Mouse (Mus musculus): ENCODE measurements around the gene Bbs2. TPM values are rescaled to one million over a fixed set of nuclear protein-coding genes. Genes with fewer than 3 reads are reported as not detected.

Bbs2 gene
- polyA plus RNA-seq, 1 experiment from 2014 or later, result 17.2 TPM

DNA sequence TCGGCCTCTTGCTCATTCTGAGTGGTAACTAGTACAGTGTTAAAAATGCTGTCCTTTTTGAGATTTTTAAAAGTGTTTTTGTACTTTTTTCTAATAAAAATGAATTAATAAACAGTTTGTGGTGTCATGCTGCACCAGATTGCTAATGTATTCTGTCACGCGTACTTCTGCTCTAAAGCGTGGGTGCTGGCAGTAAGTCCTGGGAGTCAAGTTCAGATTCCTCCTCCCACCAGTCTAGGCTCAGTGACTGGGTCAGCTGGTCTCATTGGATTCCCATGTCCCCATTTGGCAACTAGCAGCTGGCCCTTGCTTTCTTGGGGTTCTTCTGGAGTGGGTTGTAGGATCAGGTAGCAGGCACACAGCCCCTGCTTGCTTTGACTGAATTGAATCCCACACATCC is 31.4 kb upstream of the Bbs2 start:
- Histone ChIP-seq H3K9me3 (ENCODE audit: control insufficient read depth, low read length) (no peaks in the 10 kb centered on the region), H3K27ac (replicated peaks; ENCODE audit: low read depth, low read length) (no peak overlapping the region), H3K9ac (ENCODE audit: low read length) (no peak overlapping the region), H3K36me3 (ENCODE audit: control insufficient read depth, insufficient read depth, low read length) (no peaks in the 10 kb centered on the region), H3K4me3 (ENCODE audit: low read depth, low read length) (no peak overlapping the region), H3K27me3 (ENCODE audit: control insufficient read depth, insufficient read depth, low read length) (no peaks in the 10 kb centered on the region), H3K4me2 (ENCODE audit: low read depth, severe bottlenecking) (no peak overlapping the region), H3K4me1 (ENCODE audit: control insufficient read depth, insufficient read depth, low read length) (no peaks in the 10 kb centered on the region)
- no peak for ATAC-seq (ENCODE audit: insufficient number of reproducible peaks, low FRiP score, low TSS enrichment, low read depth)
- 88% methylated on average over 4 of the region's 4 CpGs for WGBS
- DNase-seq (ENCODE audit: low spot score), result no peak

DNA sequence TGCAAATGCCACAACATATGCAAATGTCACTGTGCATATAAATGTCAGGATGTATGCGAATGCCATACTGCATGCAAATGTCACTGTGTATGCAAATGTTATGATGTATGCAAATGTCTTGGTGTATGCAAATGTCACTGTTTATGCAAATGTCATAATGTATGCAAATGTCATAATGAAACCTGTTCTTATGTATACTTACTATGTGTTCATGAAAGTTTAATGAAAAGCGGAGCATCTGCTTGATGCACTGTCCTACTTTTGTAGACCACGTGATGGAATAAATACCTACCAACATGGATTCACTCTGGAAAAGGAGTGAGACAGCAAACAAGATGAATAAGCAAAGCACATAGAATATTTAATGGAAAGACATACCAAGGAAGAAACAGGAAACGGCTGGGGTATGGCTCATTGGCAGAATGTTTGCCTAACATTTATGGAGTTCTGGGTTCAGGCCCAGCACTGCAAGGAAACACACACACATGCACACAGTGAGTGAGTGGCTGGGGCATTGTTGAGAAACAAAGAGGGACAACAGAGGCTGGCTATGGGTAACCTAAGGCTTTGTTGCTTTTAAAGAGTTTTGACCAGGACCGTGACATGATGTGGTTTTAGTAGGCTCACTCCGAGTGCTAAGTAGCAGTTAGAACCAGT is 30.5 kb upstream of the Bbs2 start:
- Histone ChIP-seq H3K36me3 (ENCODE audit: control insufficient read depth, insufficient read depth, low read length) (no peaks in the 10 kb centered on the region), H3K9me3 (ENCODE audit: control insufficient read depth, low read length) (no peaks in the 10 kb centered on the region), H3K4me1 (ENCODE audit: control insufficient read depth, insufficient read depth, low read length) (no peaks in the 10 kb centered on the region), H3K27ac (replicated peaks; ENCODE audit: low read depth, low read length) (no peak overlapping the region), H3K9ac (ENCODE audit: low read length) (no peak overlapping the region), H3K4me3 (ENCODE audit: low read depth, low read length) (no peak overlapping the region), H3K27me3 (ENCODE audit: control insufficient read depth, insufficient read depth, low read length) (no peaks in the 10 kb centered on the region), H3K4me2 (ENCODE audit: low read depth, severe bottlenecking) (no peak overlapping the region)
- DNase-seq (ENCODE audit: low spot score), result no peak
- no peak for ATAC-seq (ENCODE audit: insufficient number of reproducible peaks, low FRiP score, low TSS enrichment, low read depth)
- 87% methylated on average over 6 of the region's 6 CpGs for WGBS

- no peaks in the 10 kb centered on the region for H3K4me1 ChIP-seq (ENCODE audit: control insufficient read depth, insufficient read depth, low read length)
- no peak overlapping the region for H3K4me3 ChIP-seq (ENCODE audit: low read depth, low read length)
- no peaks in the 10 kb centered on the region for H3K27me3 ChIP-seq (ENCODE audit: control insufficient read depth, insufficient read depth, low read length)
- no peak overlapping the region for H3K27ac ChIP-seq (replicated peaks; ENCODE audit: low read depth, low read length)
- no peaks in the 10 kb centered on the region for H3K36me3 ChIP-seq (ENCODE audit: control insufficient read depth, insufficient read depth, low read length)
- WGBS, result 79% methylated on average over 6 of the region's 6 CpGs
- H3K9me3 ChIP-seq (ENCODE audit: control insufficient read depth, low read length), result no peaks in the 10 kb centered on the region
- ATAC-seq (ENCODE audit: insufficient number of reproducible peaks, low FRiP score, low TSS enrichment, low read depth) (no peak), DNase-seq (ENCODE audit: low spot score) (no peak)
- no peak overlapping the region for H3K9ac ChIP-seq (ENCODE audit: low read length)
- no peak overlapping the region for H3K4me2 ChIP-seq (ENCODE audit: low read depth, severe bottlenecking)
Observed at GRCm38 (mm10) chr8:94127711-94128110, 29.0 kb upstream of the Bbs2 start.

- no peak overlapping the region for H3K4me3 ChIP-seq (ENCODE audit: low read depth, low read length)
- H3K9ac ChIP-seq (ENCODE audit: low read length), result no peak overlapping the region
- H3K4me2 ChIP-seq (ENCODE audit: low read depth, severe bottlenecking), result no peak overlapping the region
- WGBS, result 28% methylated on average over 8 of the region's 8 CpGs
- peaks cover 7% of the 10 kb centered on the region for H3K4me1 ChIP-seq (ENCODE audit: control insufficient read depth, insufficient read depth, low read length)
- H3K27ac ChIP-seq (replicated peaks; ENCODE audit: low read depth, low read length), result no peak overlapping the region
- ATAC-seq (ENCODE audit: insufficient number of reproducible peaks, low FRiP score, low TSS enrichment, low read depth) (no peak), DNase-seq (ENCODE audit: low spot score) (no peak)
- no peaks in the 10 kb centered on the region for H3K36me3 ChIP-seq (ENCODE audit: control insufficient read depth, insufficient read depth, low read length)
- no peaks in the 10 kb centered on the region for H3K27me3 ChIP-seq (ENCODE audit: control insufficient read depth, insufficient read depth, low read length)
- H3K9me3 ChIP-seq (ENCODE audit: control insufficient read depth, low read length), result no peaks in the 10 kb centered on the region
Observed at GRCm38 (mm10) chr8:94122711-94123468, 24.2 kb upstream of the Bbs2 start.

GRCm38 (mm10) chr8:94121625-94122024 is 22.9 kb upstream of the Bbs2 start:
- Histone ChIP-seq H3K27me3 (ENCODE audit: control insufficient read depth, insufficient read depth, low read length) (no peaks in the 10 kb centered on the region), H3K9me3 (ENCODE audit: control insufficient read depth, low read length) (no peaks in the 10 kb centered on the region), H3K4me3 (ENCODE audit: low read depth, low read length) (no peak overlapping the region), H3K4me2 (ENCODE audit: low read depth, severe bottlenecking) (no peak overlapping the region), H3K9ac (ENCODE audit: low read length) (no peak overlapping the region), H3K27ac (replicated peaks; ENCODE audit: low read depth, low read length) (no peak overlapping the region), H3K4me1 (ENCODE audit: control insufficient read depth, insufficient read depth, low read length) (peaks cover 7% of the 10 kb centered on the region), H3K36me3 (ENCODE audit: control insufficient read depth, insufficient read depth, low read length) (no peaks in the 10 kb centered on the region)
- 82% methylated on average over 9 of the region's 9 CpGs for WGBS
- DNase-seq (ENCODE audit: low spot score), result no peak
- no peak for ATAC-seq (ENCODE audit: insufficient number of reproducible peaks, low FRiP score, low TSS enrichment, low read depth)

GRCm38 (mm10) chr8:94118776-94119430 is 20.2 kb upstream of the Bbs2 start:
- ATAC-seq (ENCODE audit: insufficient number of reproducible peaks, low FRiP score, low TSS enrichment, low read depth) (no peak), DNase-seq (ENCODE audit: low spot score) (peak; percentile 38)
- Histone ChIP-seq H3K27me3 (ENCODE audit: control insufficient read depth, insufficient read depth, low read length) (no peaks in the 10 kb centered on the region), H3K4me2 (ENCODE audit: low read depth, severe bottlenecking) (0 out of 2 replicates have a peak overlapping the region, but pooled peaks have one; percentile 18), H3K36me3 (ENCODE audit: control insufficient read depth, insufficient read depth, low read length) (no peaks in the 10 kb centered on the region), H3K27ac (replicated peaks; ENCODE audit: low read depth, low read length) (no peak overlapping the region), H3K4me1 (ENCODE audit: control insufficient read depth, insufficient read depth, low read length) (peaks cover 7% of the 10 kb centered on the region), H3K4me3 (ENCODE audit: low read depth, low read length) (no peak overlapping the region), H3K9me3 (ENCODE audit: control insufficient read depth, low read length) (no peaks in the 10 kb centered on the region), H3K9ac (ENCODE audit: low read length) (peak overlapping the region; percentile 13)
- WGBS, result 12% methylated on average over 6 of the region's 6 CpGs

GRCm38 (mm10) chr8:94113972-94114371 is 15.2 kb upstream of the Bbs2 start:
- Histone ChIP-seq H3K27me3 (ENCODE audit: control insufficient read depth, insufficient read depth, low read length) (no peaks in the 10 kb centered on the region), H3K4me1 (ENCODE audit: control insufficient read depth, insufficient read depth, low read length) (peaks cover 4% of the 10 kb centered on the region), H3K4me3 (ENCODE audit: low read depth, low read length) (no peak overlapping the region), H3K9me3 (ENCODE audit: control insufficient read depth, low read length) (no peaks in the 10 kb centered on the region), H3K9ac (ENCODE audit: low read length) (no peak overlapping the region), H3K27ac (replicated peaks; ENCODE audit: low read depth, low read length) (no peak overlapping the region), H3K36me3 (ENCODE audit: control insufficient read depth, insufficient read depth, low read length) (no peaks in the 10 kb centered on the region), H3K4me2 (ENCODE audit: low read depth, severe bottlenecking) (no peak overlapping the region)
- DNase-seq (ENCODE audit: low spot score) (no peak), ATAC-seq (ENCODE audit: insufficient number of reproducible peaks, low FRiP score, low TSS enrichment, low read depth) (no peak)
- WGBS, result 85% methylated on average over 2 of the region's 2 CpGs

DNA sequence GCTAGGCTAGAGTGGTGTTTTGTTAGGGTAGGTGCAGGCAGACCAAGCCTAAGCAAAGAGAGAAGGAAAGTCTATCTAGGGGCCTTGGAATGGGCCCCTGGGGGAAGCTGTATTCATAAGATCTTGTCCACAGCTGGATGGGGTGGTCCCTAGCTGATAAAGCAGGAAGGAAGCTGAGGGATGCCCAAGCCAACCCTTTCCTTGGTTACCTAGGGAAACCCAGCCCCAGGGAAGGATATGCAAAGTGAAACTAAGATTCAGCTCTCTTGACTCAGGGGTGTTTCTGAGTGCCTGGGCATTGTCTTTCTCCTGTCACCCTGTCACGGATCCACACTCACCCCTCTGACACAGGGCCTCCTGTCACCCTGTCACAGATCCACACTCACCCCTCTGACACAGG is 14.7 kb upstream of the Bbs2 start:
- Histone ChIP-seq H3K36me3 (ENCODE audit: control insufficient read depth, insufficient read depth, low read length) (no peaks in the 10 kb centered on the region), H3K4me3 (ENCODE audit: low read depth, low read length) (no peak overlapping the region), H3K27me3 (ENCODE audit: control insufficient read depth, insufficient read depth, low read length) (no peaks in the 10 kb centered on the region), H3K27ac (replicated peaks; ENCODE audit: low read depth, low read length) (no peak overlapping the region), H3K4me1 (ENCODE audit: control insufficient read depth, insufficient read depth, low read length) (no peaks in the 10 kb centered on the region), H3K4me2 (ENCODE audit: low read depth, severe bottlenecking) (no peak overlapping the region), H3K9ac (ENCODE audit: low read length) (no peak overlapping the region), H3K9me3 (ENCODE audit: control insufficient read depth, low read length) (no peaks in the 10 kb centered on the region)
- no peak for ATAC-seq (ENCODE audit: insufficient number of reproducible peaks, low FRiP score, low TSS enrichment, low read depth)
- WGBS, result 62% methylated on average over 1 of the region's 1 CpGs
- DNase-seq (ENCODE audit: low spot score), result no peak

Data from limb, embryonic 11.5 days (tissue).